Mouse (Mus musculus) gastrocnemius, postnatal 10 days (tissue): ENCODE results near the gene Scnn1g. TPM values are rescaled to one million over a fixed set of nuclear protein-coding genes. Genes with fewer than 3 reads are reported as not detected.

Source experiments
- DNase-seq: peaks from one replicate; pipeline ENCODE4 v3.0.0; 2021; ENCODE audit warnings: mixed read lengths
- long read RNA-seq, 2 experiments: library from polyadenylated mRNA; stranded (forward); transcript quantifications; one replicate each; pipeline ENCODE4 v2.0.0; 2021
- total RNA-seq, 2 experiments: library from RNA; stranded (reverse); gene quantifications; 2 replicates each; pipeline ENCODE4 v1.2.3; 2021

The Scnn1g gene
- not detected for total RNA-seq
- long read RNA-seq, experiment 1, result 0 reads
- long read RNA-seq, experiment 2, result 0 reads

- peak; percentile 84 for DNase-seq
Observed at GRCm38 (mm10) chr7:121734171-121734831, at the start of gene Scnn1g. Scnn1g (plus strand) TSS chr7:121734479.

- DNase-seq, result no peak
Observed at GRCm38 (mm10) chr7:121685140-121685984, 48.9 kb upstream of the Scnn1g start.

- no peak for DNase-seq
Observed at GRCm38 (mm10) chr7:121689338-121689737, 44.9 kb upstream of the Scnn1g start.

- no peak for DNase-seq
Observed at GRCm38 (mm10) chr7:121691803-121692202, 42.5 kb upstream of the Scnn1g start.

- DNase-seq, result no peak
Observed at GRCm38 (mm10) chr7:121697170-121697569, 37.1 kb upstream of the Scnn1g start.

GRCm38 (mm10) chr7:121697574-121697973, 36.7 kb upstream of the Scnn1g start:
- no peak for DNase-seq

GRCm38 (mm10) chr7:121699218-121699617, 35.1 kb upstream of the Scnn1g start:
- no peak for DNase-seq

- no peak for DNase-seq
Observed at GRCm38 (mm10) chr7:121700480-121700879, 33.8 kb upstream of the Scnn1g start.

GRCm38 (mm10) chr7:121701983-121702382, 32.3 kb upstream of the Scnn1g start:
- no peak for DNase-seq

GRCm38 (mm10) chr7:121705051-121705450, 29.2 kb upstream of the Scnn1g start:
- DNase-seq, result no peak

GRCm38 (mm10) chr7:121706411-121707072, 27.7 kb upstream of the Scnn1g start:
- peak; percentile 61 for DNase-seq

- peak; percentile 90 for DNase-seq
Observed at GRCm38 (mm10) chr7:121707073-121707667, 27.1 kb upstream of the Scnn1g start, which contains the start of gene Usp31. Usp31 (minus strand) TSS chr7:121707253.

GRCm38 (mm10) chr7:121711171-121711570, 23.1 kb upstream of the Scnn1g start:
- DNase-seq, result no peak

- DNase-seq, result no peak
Observed at GRCm38 (mm10) chr7:121717031-121717430, 17.2 kb upstream of the Scnn1g start.

- DNase-seq, result peak; percentile 52
Observed at GRCm38 (mm10) chr7:121730225-121730624, 4.1 kb upstream of the Scnn1g start.

GRCm38 (mm10) chr7:121737511-121738415, 3.5 kb downstream of the Scnn1g start:
- DNase-seq, result no peak

GRCm38 (mm10) chr7:121750244-121750643, 16.0 kb downstream of the Scnn1g start:
- DNase-seq, result no peak

GRCm38 (mm10) chr7:121754748-121755147, 20.5 kb downstream of the Scnn1g start:
- no peak for DNase-seq

GRCm38 (mm10) chr7:121763328-121763727, 29.0 kb downstream of the Scnn1g start:
- no peak for DNase-seq

- DNase-seq, result no peak
Observed at GRCm38 (mm10) chr7:121767900-121768299, 33.6 kb downstream of the Scnn1g start.

GRCm38 (mm10) chr7:121768983-121769382, 34.7 kb downstream of the Scnn1g start:
- no peak for DNase-seq
